Mouse (Mus musculus) CH12.LX (cell line): ENCODE measurements around the gene Pnrc2. TPM values are rescaled to one million over a fixed set of nuclear protein-coding genes. Genes with fewer than 3 reads are reported as not detected.

Experiments
- DNase-seq: peaks from one replicate; pipeline ENCODE4 v3.0.0-alpha.2; 2013; ENCODE audit errors: extremely low read depth
- H3K27ac ChIP-seq: 2 replicates; pipeline ENCODE4 v1.5.1; 2012; ENCODE audit warnings: low read depth, mild to moderate bottlenecking, control low read depth, moderate library complexity; ENCODE audit not compliant: insufficient read depth
- H3K27me3 ChIP-seq: replicated peaks from 2 replicates; pipeline ENCODE3; 2012; ENCODE audit warnings: inconsistent platforms
- H3K36me3 ChIP-seq, 2 experiments: replicated peaks in 1 of 2; 2 replicates each; pipeline versions ENCODE3 to v1.6.1; 2012; ENCODE audit warnings: inconsistent platforms in 1 of 2, low read length in 1 of 2, mild to moderate bottlenecking in 1 of 2, mixed read lengths in 1 of 2, moderate library complexity in 1 of 2; ENCODE audit not compliant: control insufficient read depth in 1 of 2, insufficient read depth in 1 of 2
- H3K4me1 ChIP-seq, 2 experiments: 2 replicates each; pipeline ENCODE4 v1.6.1; 2012; ENCODE audit warnings: inconsistent platforms in 1 of 2, moderate library complexity in 1 of 2; ENCODE audit not compliant: insufficient read depth in 2 of 2, control insufficient read depth in 1 of 2
- H3K4me2 ChIP-seq: 2 replicates; pipeline ENCODE4 v1.6.1; 2012; ENCODE audit warnings: low read depth, mild to moderate bottlenecking, control low read depth; ENCODE audit not compliant: poor library complexity, insufficient read depth, severe bottlenecking
- H3K4me3 ChIP-seq, 3 experiments: fragments of 150-350 bp in 1 of 3; sonication (generic) in 1 of 3; replicated peaks in 1 of 3; 2 replicates each; pipeline versions ENCODE3 to v1.5.1; 2011 to 2012; ENCODE audit warnings: low read depth in 2 of 3, low read length in 2 of 3, mild to moderate bottlenecking in 2 of 3, moderate library complexity in 2 of 3, control low read depth in 1 of 3, improper control_type of control experiment in 1 of 3, inconsistent platforms in 1 of 3, mixed read lengths in 1 of 3; ENCODE audit not compliant: poor library complexity in 1 of 3
- H3K79me2 ChIP-seq: replicated peaks from 2 replicates; pipeline ENCODE4 v1.6.1; 2012; ENCODE audit warnings: mild to moderate bottlenecking, moderate library complexity; ENCODE audit not compliant: control insufficient read depth, poor library complexity, insufficient read depth, severe bottlenecking; ENCODE audit errors: extremely low read depth
- H3K9ac ChIP-seq: 2 replicates; pipeline ENCODE4 v1.6.1; 2012; ENCODE audit warnings: low read depth, mild to moderate bottlenecking, control low read depth, moderate library complexity; ENCODE audit not compliant: insufficient read depth
- H3K9me3 ChIP-seq: replicated peaks from 2 replicates; pipeline ENCODE3; 2012; ENCODE audit warnings: low read length, inconsistent platforms, mixed read lengths
- CHD2 ChIP-seq: IDR thresholded peaks from 2 replicates; pipeline ENCODE4 v1.6.1; 2011; ENCODE audit warnings: low read length, improper control_type of control experiment
- CTCF ChIP-seq, 2 experiments: IDR thresholded peaks in 1 of 2; conservative IDR thresholded peaks in 1 of 2; 2 replicates each; pipeline ENCODE4 v1.5.1; 2011 to 2012; ENCODE audit warnings: low read depth in 2 of 2, low read length in 2 of 2, improper control_type of control experiment in 1 of 2, inconsistent platforms in 1 of 2, mild to moderate bottlenecking in 1 of 2, moderate library complexity in 1 of 2
- JUND ChIP-seq: conservative IDR thresholded peaks from 2 replicates; pipeline ENCODE4 v1.6.1; 2011; ENCODE audit warnings: low read depth, low read length, improper control_type of control experiment
- MAFK ChIP-seq: IDR thresholded peaks from 2 replicates; pipeline ENCODE4 v1.6.1; 2011; ENCODE audit warnings: low read length, improper control_type of control experiment; ENCODE audit not compliant: insufficient replicate concordance
- MAX ChIP-seq: IDR thresholded peaks from 2 replicates; pipeline ENCODE4 v1.6.1; 2011; ENCODE audit warnings: low read length, improper control_type of control experiment
- MAZ ChIP-seq: IDR thresholded peaks from 2 replicates; pipeline ENCODE4 v1.6.1; 2012; ENCODE audit warnings: low read depth, mild to moderate bottlenecking, inconsistent platforms, low read length, improper control_type of control experiment, moderate library complexity
- MEF2A ChIP-seq: IDR thresholded peaks from 2 replicates; pipeline ENCODE4 v1.6.1; 2014; ENCODE audit warnings: low read depth, mild to moderate bottlenecking, inconsistent platforms, low read length, improper control_type of control experiment, borderline replicate concordance
- MYC ChIP-seq: IDR thresholded peaks from 2 replicates; pipeline ENCODE4 v1.6.1; 2011; ENCODE audit warnings: low read depth, mild to moderate bottlenecking, improper control_type of control experiment, low read length
- NELFE ChIP-seq: IDR thresholded peaks from 2 replicates; pipeline ENCODE4 v1.6.1; 2011; ENCODE audit warnings: low read depth, low read length, improper control_type of control experiment
- NRF1 ChIP-seq: IDR thresholded peaks from 2 replicates; pipeline ENCODE4 v1.6.1; 2014; ENCODE audit warnings: low read depth, mild to moderate bottlenecking, inconsistent platforms, low read length, improper control_type of control experiment, moderate library complexity
- PAX5 ChIP-seq: IDR thresholded peaks from 2 replicates; pipeline ENCODE4 v1.6.1; 2012; ENCODE audit warnings: low read length, inconsistent platforms, mixed read lengths
- POLR2A ChIP-seq: IDR thresholded peaks from 2 replicates; pipeline ENCODE4 v1.6.1; 2011; ENCODE audit warnings: low read depth, mild to moderate bottlenecking, improper control_type of control experiment, low read length
- TBP ChIP-seq: conservative IDR thresholded peaks from 2 replicates; pipeline ENCODE4 v1.6.1; 2011; ENCODE audit warnings: low read depth, low read length, improper control_type of control experiment
- TCF12 ChIP-seq: IDR thresholded peaks from 2 replicates; pipeline ENCODE4 v1.6.1; 2014; ENCODE audit warnings: low read depth, mild to moderate bottlenecking, inconsistent platforms, low read length, improper control_type of control experiment
- ZKSCAN1 ChIP-seq: IDR thresholded peaks from 2 replicates; pipeline ENCODE4 v1.6.1; 2012; ENCODE audit warnings: low read depth, inconsistent platforms, low read length, improper control_type of control experiment, borderline replicate concordance
- dilution Hi-C: fragments of 300-500 bp; cut with MboI; formaldehyde crosslinking; loops from 2 replicates; pipeline ENCODE4 v1.14.3; 2020; ENCODE audit warnings: low sequenced_read_pairs; ENCODE audit not compliant: extremely low pct_unique_long_range_greater_than_20kb, extremely low pct_ligation_motif_present
- in situ Hi-C: fragments of 300-500 bp; cut with MboI; formaldehyde crosslinking; loops from 3 replicates; pipeline ENCODE4 v1.14.3; 2019; ENCODE audit warnings: low sequenced_read_pairs, low pct_ligation_motif_present, low pct_unique_long_range_greater_than_20kb, mixed read lengths
- polyA plus RNA-seq: library from polyadenylated mRNA; unstranded; fragments of >175 nt; gene quantifications from 2 replicates; pipeline ENCODE4 v1.2.1, GENCODE M21; 2012; ENCODE audit warnings: low read depth; ENCODE audit not compliant: insufficient read length
- total RNA-seq, 2 experiments: library from RNA; depleted of rRNA; stranded (reverse); fragments of 300-350 nt in 1 of 2; fragments of >200 nt in 1 of 2; gene quantifications; 2 replicates each; pipeline ENCODE4 v1.2.3; 2012 to 2014

Gene Pnrc2
- total and polyA plus RNA-seq, 3 experiments: 30.5 to 46.9 (median 32.8) TPM

- peaks cover 15% of the 10 kb centered on the region for H3K79me2 ChIP-seq
- peaks cover 7 to 14% of the 10 kb centered on the region in 2 experiments for H3K36me3 ChIP-seq
- H3K9me3 ChIP-seq: no peaks in the 10 kb centered on the region
- DNase-seq: peak; percentile 68
- dilution Hi-C loops: no loop called here
- in situ Hi-C loops: no loop called here
- H3K4me2 ChIP-seq: peak overlapping the region; percentile 83
- H3K9ac ChIP-seq: peak overlapping the region; percentile 27; the same call in 1 of the 2 replicates
- H3K27ac ChIP-seq: peak overlapping the region; percentile 84
- peak overlapping the region in 2 of 3 experiments; percentile 19 to 35 for H3K4me3 ChIP-seq
- TF ChIP-seq MEF2A (no peak), POLR2A (0 out of 2 replicates have a peak, but pooled peaks have one; percentile 26)
- peaks cover 10 to 52% of the 10 kb centered on the region in 2 experiments for H3K4me1 ChIP-seq
- H3K27me3 ChIP-seq: no peaks in the 10 kb centered on the region
These were observed 2.4 kb upstream of the Pnrc2 start for GRCm38 (mm10) chr4:135875991-135876582.

GRCm38 (mm10) chr4:135875546-135875945 lies 1.9 kb upstream of the Pnrc2 start:
- peak overlapping the region; percentile 84 for H3K27ac ChIP-seq
- peaks cover 10 to 52% of the 10 kb centered on the region in 2 experiments for H3K4me1 ChIP-seq
- H3K4me2 ChIP-seq: peak overlapping the region; percentile 83
- no peak overlapping the region for H3K4me3 ChIP-seq
- H3K9ac ChIP-seq: 0 out of 2 replicates have a peak overlapping the region, but pooled peaks have one; percentile 27
- H3K36me3 ChIP-seq: peaks cover 7 to 16% of the 10 kb centered on the region in 2 experiments
- no peak for DNase-seq
- H3K79me2 ChIP-seq: peaks cover 17% of the 10 kb centered on the region
- in situ Hi-C loops (no loop called here), dilution Hi-C loops (no loop called here)
- no peaks in the 10 kb centered on the region for H3K27me3 ChIP-seq
- H3K9me3 ChIP-seq: no peaks in the 10 kb centered on the region
- TF ChIP-seq MAX (peak; percentile 47; the same call in 1 of the 2 replicates), MYC (0 out of 2 replicates have a peak, but pooled peaks have one; percentile 41), CTCF (conservative IDR thresholded peaks at IDR 0.05 in 1 of 2, IDR thresholded peaks at IDR 0.05 in 1 of 2; ENCODE audit: low read depth in 2 of 2, low read length in 2 of 2) (no peak)
- TF ChIP-seq, all 38 proteins: peak for 2

GRCm38 (mm10) chr4:135874564-135875535 lies 1.2 kb upstream of the Pnrc2 start:
- Histone ChIP-seq H3K27me3 (no peaks in the 10 kb centered on the region), H3K9ac (peak overlapping the region; percentile 79), H3K27ac (0 out of 2 replicates have a peak overlapping the region, but pooled peaks have one; percentile 23), H3K9me3 (no peaks in the 10 kb centered on the region), H3K79me2 (peaks cover 20% of the 10 kb centered on the region), H3K4me1 (peaks cover 12 to 55% of the 10 kb centered on the region in 2 experiments), H3K4me3 (no peak overlapping the region), H3K36me3 (peaks cover 10 to 21% of the 10 kb centered on the region in 2 experiments), H3K4me2 (no peak overlapping the region)
- TF ChIP-seq CHD2 (no peak), TBP (no peak), MYC (no peak), JUND (no peak), MAZ (no peak), PAX5 (no peak), ZKSCAN1 (no peak), NRF1 (no peak), NELFE (no peak), TCF12 (no peak), MAFK (no peak)
- DNase-seq: no peak
- in situ Hi-C loops (no loop called here), dilution Hi-C loops (no loop called here)
